Mouse (Mus musculus): ENCODE results near the gene Sinhcaf.

- TF ChIP-seq CHD2 (IDR thresholded peaks at IDR 0.05; ENCODE audit: low read depth, low read length) (no peak), ZC3H11A (IDR thresholded peaks at IDR 0.05; ENCODE audit: borderline replicate concordance, low read depth, low read length) (no peak), ZNF384 (IDR thresholded peaks at IDR 0.05; ENCODE audit: low read depth, low read length) (no peak), MAFK (IDR thresholded peaks at IDR 0.05; ENCODE audit: insufficient read depth, low read depth, low read length) (no peak)
These were observed 9.6 kb upstream of the Sinhcaf start for GRCm38 (mm10) chr6:148955641-148956420.
